Mouse (Mus musculus) cerebellum, adult 2 months (tissue): ENCODE results near the gene Vapb.

Experiments
- CTCF ChIP-seq: fragments of 200-500 bp; IDR thresholded peaks from 2 replicates; pipeline ENCODE4 v1.5.1; 2011; ENCODE audit warnings: low read depth, mild to moderate bottlenecking, control low read depth, low read length, moderate library complexity, borderline replicate concordance; ENCODE audit not compliant: insufficient read depth
- POLR2A ChIP-seq: fragments of 200-500 bp; IDR thresholded peaks from 2 replicates; pipeline ENCODE4 v1.6.1; 2011; ENCODE audit warnings: low read length, control low read depth, borderline replicate concordance; ENCODE audit not compliant: insufficient read depth

GRCm38 (mm10) chr2:173702867-173703237 is 34.5 kb upstream of the Vapb start:
- no peak for TF ChIP-seq CTCF
- TF ChIP-seq POLR2A: no peak
